In genomic region chr12:110702556-110702955, GRCm38 (mm10) we compare ENCODE assay signal across 8 mouse cellular contexts. TPM values are rescaled to one million over a fixed set of nuclear protein-coding genes. Genes with fewer than 3 reads are reported as not detected.
A peak's percentile ranks its signal among the peaks of the same experiment; 100 is the strongest.
DNase-seq lines count a peak whose midpoint lies in the region; ATAC-seq and TF ChIP-seq lines count a peak whose summit lies in the region.

Gene Hsp90aa1, minus strand, starts transcription at chr12:110702728.

- WGBS in lung, embryonic 15.5 days = 44% methylated on average over 4 of the region's 4 CpGs
- 50% methylated on average over 4 of the region's 4 CpGs for WGBS in heart, embryonic 11.5 days (ENCODE audit: insufficient replicate concordance)
- WGBS in midbrain, postnatal 0 days = 54% methylated on average over 4 of the region's 4 CpGs

- no peak within 1 kb of the TSS for H3K4me2 ChIP-seq in lung, embryonic 15.5 days
- peak within 1 kb of the TSS; percentile 6; the same call in 1 of the 2 replicates for H3K4me2 ChIP-seq in heart, embryonic 11.5 days
- H3K4me2 ChIP-seq in midbrain, postnatal 0 days (ENCODE audit: low read depth, low read length, poor library complexity, severe bottlenecking) = no peak within 1 kb of the TSS

- no peak for TF ChIP-seq CTCF in cortical plate, adult 2 months (IDR thresholded peaks at IDR 0.05; ENCODE audit: extremely low read depth, insufficient read depth, low read length)
- no peak for TF ChIP-seq CTCF in midbrain, postnatal 0 days (IDR thresholded peaks at IDR 0.05)

- no peak for ATAC-seq in lung, embryonic 15.5 days (ENCODE audit: borderline replicate concordance, extremely low read depth, low FRiP score, low TSS enrichment)
- no peak for ATAC-seq in heart, embryonic 11.5 days (replicated peaks; ENCODE audit: insufficient number of reproducible peaks, low FRiP score, low TSS enrichment)
- no peak for ATAC-seq in midbrain, postnatal 0 days (ENCODE audit: low FRiP score)

- 0 out of 2 replicates have a peak, but pooled peaks cover 14% of the 10 kb centered on the region for H3K4me1 ChIP-seq in lung, embryonic 15.5 days
- no peaks in the 10 kb centered on the region for H3K4me1 ChIP-seq in cortical plate, adult 2 months (ENCODE audit: control insufficient read depth, insufficient read depth, low read length)
- peaks cover 21% of the 10 kb centered on the region for H3K4me1 ChIP-seq in heart, embryonic 11.5 days (ENCODE audit: control insufficient read depth, insufficient read depth, low read length)
- no peaks in the 10 kb centered on the region for H3K4me1 ChIP-seq in midbrain, postnatal 0 days (ENCODE audit: insufficient read depth, low read length)

- no peak within 1 kb of the TSS for H3K27ac ChIP-seq in lung, embryonic 15.5 days
- no peak within 1 kb of the TSS for H3K27ac ChIP-seq in cortical plate, adult 2 months (ENCODE audit: insufficient read depth, low read length)
- H3K27ac ChIP-seq in heart, embryonic 11.5 days (ENCODE audit: low read depth, low read length) = no peak within 1 kb of the TSS; the same call in 1 of the 2 replicates
- H3K27ac ChIP-seq in midbrain, postnatal 0 days (ENCODE audit: low read depth, low read length) = no peak within 1 kb of the TSS; the same call in 1 of the 2 replicates

- no peak for TF ChIP-seq POLR2A in cortical plate, adult 2 months (IDR thresholded peaks at IDR 0.05; ENCODE audit: extremely low read depth, insufficient read depth, low read length)

- no peaks in the 10 kb centered on the region for H3K27me3 ChIP-seq in lung, embryonic 15.5 days
- no peaks in the 10 kb centered on the region for H3K27me3 ChIP-seq in heart, embryonic 11.5 days (ENCODE audit: control insufficient read depth, insufficient read depth, low read length)
- no peaks in the 10 kb centered on the region for H3K27me3 ChIP-seq in midbrain, postnatal 0 days (ENCODE audit: insufficient read depth, low read length)

- no peaks in the 10 kb centered on the region for H3K9me3 ChIP-seq in lung, embryonic 15.5 days
- H3K9me3 ChIP-seq in heart, embryonic 11.5 days (replicated peaks; ENCODE audit: control insufficient read depth, low read length) = no peaks in the 10 kb centered on the region
- H3K9me3 ChIP-seq in midbrain, postnatal 0 days (ENCODE audit: low read length) = no peaks in the 10 kb centered on the region

- no peak for DNase-seq in lung, postnatal 10 days
- no peak for DNase-seq in left cerebral cortex, adult 8-10 months (ENCODE audit: low spot score in 2 of 2)
- DNase-seq in midbrain, postnatal 0 days (ENCODE audit: low spot score) = no peak
- no peak for DNase-seq in spleen, postnatal 14 days (ENCODE audit: low spot score in 2 of 2)
- DNase-seq in right cerebral cortex, postnatal 25 days = no peak

- no peaks in the 10 kb centered on the region for H3K36me3 ChIP-seq in lung, embryonic 15.5 days
- H3K36me3 ChIP-seq in heart, embryonic 11.5 days (ENCODE audit: control insufficient read depth, insufficient read depth, low read length) = no peaks in the 10 kb centered on the region
- H3K36me3 ChIP-seq in midbrain, postnatal 0 days (ENCODE audit: insufficient read depth, low read length) = no peaks in the 10 kb centered on the region

- H3K4me3 ChIP-seq in lung, embryonic 15.5 days = no peak within 1 kb of the TSS
- H3K4me3 ChIP-seq in cortical plate, adult 2 months (ENCODE audit: insufficient read depth, low read length) = no peak within 1 kb of the TSS
- H3K4me3 ChIP-seq in heart, embryonic 11.5 days (ENCODE audit: low read depth, low read length) = no peak within 1 kb of the TSS
- no peak within 1 kb of the TSS for H3K4me3 ChIP-seq in midbrain, postnatal 0 days (ENCODE audit: low read depth, low read length)

- no peak within 1 kb of the TSS for H3K9ac ChIP-seq in lung, embryonic 15.5 days
- H3K9ac ChIP-seq in heart, embryonic 11.5 days (ENCODE audit: low read depth, low read length) = 0 out of 2 replicates have a peak within 1 kb of the TSS, but pooled peaks have one; percentile 22
- no peak within 1 kb of the TSS for H3K9ac ChIP-seq in midbrain, postnatal 0 days (replicated peaks; ENCODE audit: low read length, poor library complexity, severe bottlenecking)

RNA-seq across cellular contexts. Expression of gene Hsp90aa1, which starts in this region (rescaled TPM):
- polyA plus RNA-seq in lung, embryonic 15.5 days (2015; fragmentation: Nextera tagmentation; extraction: Ambion mirVana) = 825 and 899 TPM in 2 replicates
- polyA plus RNA-seq in cortical plate, adult 2 months (2012; rRNA removed) = 521 and 542 TPM in 2 replicates
- 729 and 869 TPM in 2 replicates for polyA plus RNA-seq in heart, embryonic 11.5 days (2014; fragmentation: Nextera tagmentation; extraction: Ambion mirVana)
- 1,000 to 10,000 TPM in 3 of 4 experiments, 100 to 1,000 TPM in 1; 977 to 1,063 (median 1,024) TPM for total RNA-seq in left cerebral cortex, adult 8-10 months (2022)
- 567 and 693 TPM in 2 replicates for total RNA-seq in midbrain, postnatal 0 days (2014; rRNA removed)
- polyA plus RNA-seq in midbrain, postnatal 0 days (2015; fragmentation: Nextera tagmentation; extraction: Ambion mirVana) = 1,476 and 1,620 TPM in 2 replicates
